Mouse (Mus musculus): Measurements from ENCODE around the gene Usp53. TPM values are rescaled to one million over a fixed set of nuclear protein-coding genes. Genes with fewer than 3 reads are reported as not detected.
"Not testable (repeated sequence)": the region's sequence is repeated elsewhere in the genome, so short reads cannot be mapped to it uniquely, and the experiment has no call there.

The Usp53 gene
- total RNA-seq, 1 experiment from 2014 or later, result 26.6 TPM

- DNase-seq, result no peak
Measured at GRCm38 (mm10) chr3:122950129-122950528, 34.2 kb downstream of the Usp53 start.

- DNase-seq, result peak; percentile 44
Measured at GRCm38 (mm10) chr3:122943387-122943890, 40.9 kb downstream of the Usp53 start.

GRCm38 (mm10) chr3:122939215-122939614 is 45.1 kb downstream of the Usp53 start:
- DNase-seq, result peak; percentile 60

GRCm38 (mm10) chr3:122937176-122937575 is 47.1 kb downstream of the Usp53 start:
- DNase-seq, result not testable (repeated sequence)

GRCm38 (mm10) chr3:122932466-122932865 is 51.8 kb downstream of the Usp53 start:
- DNase-seq, result no peak

GRCm38 (mm10) chr3:122929723-122930122 is 54.6 kb downstream of the Usp53 start:
- no peak for DNase-seq

- DNase-seq, result peak; percentile 99
Measured at GRCm38 (mm10) chr3:122924009-122924914, 60.0 kb downstream of the Usp53 start, which contains the start of gene 1810037I17Rik. Gene 1810037I17Rik, plus strand, starts transcription at chr3:122924203.

- DNase-seq, result no peak
Measured at GRCm38 (mm10) chr3:122923147-122923546, 61.2 kb downstream of the Usp53 start.

- DNase-seq, result no peak
Measured at GRCm38 (mm10) chr3:122921676-122922527, 62.4 kb downstream of the Usp53 start.

- no peak for DNase-seq
Measured at GRCm38 (mm10) chr3:122920572-122921435, 63.5 kb downstream of the Usp53 start.

- no peak for DNase-seq
Measured at GRCm38 (mm10) chr3:122919260-122919659, 65.0 kb downstream of the Usp53 start, which contains the start of gene Gm10959. Gene Gm10959, minus strand, starts transcription at chr3:122919360.

- DNase-seq, result no peak
Measured at GRCm38 (mm10) chr3:122918672-122919071, 65.6 kb downstream of the Usp53 start.

- no peak for DNase-seq
Measured at GRCm38 (mm10) chr3:122916191-122916680, 68.1 kb downstream of the Usp53 start.

GRCm38 (mm10) chr3:122915493-122915892 is 68.8 kb downstream of the Usp53 start:
- DNase-seq, result no peak

GRCm38 (mm10) chr3:122907841-122908240 is 76.5 kb downstream of the Usp53 start:
- DNase-seq, result peak; percentile 42

- peak; percentile 64 for DNase-seq
Measured at GRCm38 (mm10) chr3:122903746-122904433, 80.4 kb downstream of the Usp53 start.

GRCm38 (mm10) chr3:122898254-122898653 is 86.1 kb downstream of the Usp53 start:
- no peak for DNase-seq

GRCm38 (mm10) chr3:122895189-122895731 is 89.0 kb downstream of the Usp53 start:
- no peak for DNase-seq

- DNase-seq, result no peak
Measured at GRCm38 (mm10) chr3:122894772-122895171, 89.5 kb downstream of the Usp53 start, which contains the start of gene Fabp2. Gene Fabp2, plus strand, starts transcription at chr3:122895072.

GRCm38 (mm10) chr3:122888371-122888819 is 95.9 kb downstream of the Usp53 start:
- DNase-seq, result no peak

All from adrenal gland, postnatal 14 days (tissue).